Mouse (Mus musculus): Measurements from ENCODE around the gene Kcnmb3. TPM values are rescaled to one million over a fixed set of nuclear protein-coding genes. Genes with fewer than 3 reads are reported as not detected.

Kcnmb3 gene
- total RNA-seq, 2 experiments from 2014 or later = 0.17 to 0.39 TPM

DNA sequence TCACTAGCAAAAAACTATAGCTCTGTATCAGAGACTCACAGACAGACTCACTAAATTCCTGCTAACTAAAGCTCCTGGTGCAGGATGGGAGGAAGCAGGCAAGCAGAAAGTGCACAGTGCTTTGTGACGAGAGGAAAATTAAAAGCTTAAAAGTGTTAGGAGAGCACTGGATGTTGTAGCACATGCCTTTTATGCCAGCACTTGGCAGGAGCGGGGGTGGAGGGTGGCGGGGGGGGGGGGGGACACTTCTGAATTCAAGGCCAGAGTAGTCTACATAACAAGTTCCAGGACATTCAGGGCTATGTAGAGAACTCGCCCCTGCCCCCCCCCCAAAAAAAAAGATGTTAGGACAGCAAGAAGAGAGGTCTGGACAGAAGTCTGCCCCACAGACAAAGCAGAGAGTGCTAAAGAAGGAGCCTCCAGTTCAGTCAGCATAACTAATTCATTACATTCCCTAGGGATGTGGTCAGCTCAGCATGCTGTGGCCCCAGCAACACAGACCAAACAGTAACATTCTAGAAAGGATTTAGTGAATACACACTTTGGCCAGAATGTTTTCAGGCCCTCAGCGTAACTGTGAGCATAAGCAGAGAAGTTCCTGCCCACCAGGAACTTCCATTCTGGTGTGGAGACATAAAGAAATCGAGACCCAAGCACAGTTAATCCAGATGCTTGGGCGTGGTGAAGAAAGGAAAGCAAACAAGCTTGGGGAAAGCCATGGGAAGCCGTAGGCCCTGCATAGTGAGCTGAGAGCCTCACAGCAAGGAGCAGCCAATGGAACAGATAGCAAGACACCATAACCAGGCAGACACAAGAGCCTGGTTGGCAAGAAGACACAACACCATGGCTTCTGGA lies 4.1 kb upstream of the Kcnmb3 start:
- no peak for DNase-seq (ENCODE audit: low spot score in 2 of 2)
- intact Hi-C loops (cut with DNase I) = no loop called here

GRCm38 (mm10) chr3:32495088-32495770 lies 3.2 kb upstream of the Kcnmb3 start:
- intact Hi-C loops (cut with DNase I) = no loop called here
- DNase-seq (ENCODE audit: low spot score in 2 of 2) = no peak

GRCm38 (mm10) chr3:32494387-32495087 lies 2.5 kb upstream of the Kcnmb3 start:
- intact Hi-C loops (cut with DNase I) = no loop called here
- DNase-seq (ENCODE audit: low spot score in 2 of 2) = no peak

- intact Hi-C loops (cut with DNase I) = no loop called here
- no peak for DNase-seq (ENCODE audit: low spot score in 2 of 2)
Measured at GRCm38 (mm10) chr3:32490928-32491315, 1.1 kb downstream of the Kcnmb3 start.

- DNase-seq (ENCODE audit: low spot score in 2 of 2) = no peak
- intact Hi-C loops (cut with DNase I) = no loop called here
Measured at GRCm38 (mm10) chr3:32490076-32490927, 1.7 kb downstream of the Kcnmb3 start.

DNA sequence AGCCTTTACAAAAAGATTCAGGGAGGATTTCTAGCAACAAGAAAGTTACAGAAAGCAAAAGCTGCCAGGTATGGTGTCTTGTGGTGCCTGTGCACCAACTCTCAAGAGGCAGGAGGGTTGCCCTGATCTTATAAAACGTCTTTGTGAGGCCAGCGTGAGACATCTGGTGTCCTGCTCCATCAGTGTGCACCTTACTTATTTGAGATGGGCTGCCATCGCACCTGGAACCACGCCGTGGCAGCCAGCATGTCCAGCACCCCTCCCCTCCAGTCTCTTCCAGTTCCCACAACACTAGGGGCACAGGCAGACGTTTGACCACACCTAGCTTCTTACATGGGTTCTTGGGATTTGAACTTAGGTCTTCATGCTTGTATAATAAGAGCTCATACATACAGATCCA lies 3.9 kb downstream of the Kcnmb3 start:
- intact Hi-C loops (cut with DNase I) = no loop called here
- DNase-seq (ENCODE audit: low spot score in 2 of 2) = no peak

- no peak for DNase-seq (ENCODE audit: low spot score in 2 of 2)
- intact Hi-C loops (cut with DNase I) = no loop called here
Measured at GRCm38 (mm10) chr3:32486543-32486942, 5.5 kb downstream of the Kcnmb3 start.

DNA sequence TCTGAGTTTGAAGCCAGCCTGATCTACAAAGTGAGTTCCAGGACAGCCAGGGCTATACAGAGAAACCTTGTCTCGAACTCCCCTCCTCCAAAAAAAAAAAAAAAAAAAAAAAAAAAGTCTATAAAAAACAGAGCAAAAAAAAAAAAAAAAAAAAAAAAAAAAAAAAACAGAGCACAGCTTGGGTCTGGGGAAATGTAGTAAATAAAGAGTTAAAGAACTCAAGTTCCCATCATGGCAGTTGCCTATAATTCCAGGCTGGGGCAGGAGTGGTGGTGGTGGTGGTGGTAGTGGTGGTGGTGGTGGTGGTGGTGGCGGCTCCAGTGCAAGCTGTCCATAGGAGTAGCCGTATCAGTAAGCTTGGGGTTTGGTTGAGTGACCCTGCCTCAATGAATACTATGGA lies 9.0 kb downstream of the Kcnmb3 start:
- no peak for DNase-seq (ENCODE audit: low spot score in 2 of 2)
- intact Hi-C loops (cut with DNase I) = no loop called here

DNA sequence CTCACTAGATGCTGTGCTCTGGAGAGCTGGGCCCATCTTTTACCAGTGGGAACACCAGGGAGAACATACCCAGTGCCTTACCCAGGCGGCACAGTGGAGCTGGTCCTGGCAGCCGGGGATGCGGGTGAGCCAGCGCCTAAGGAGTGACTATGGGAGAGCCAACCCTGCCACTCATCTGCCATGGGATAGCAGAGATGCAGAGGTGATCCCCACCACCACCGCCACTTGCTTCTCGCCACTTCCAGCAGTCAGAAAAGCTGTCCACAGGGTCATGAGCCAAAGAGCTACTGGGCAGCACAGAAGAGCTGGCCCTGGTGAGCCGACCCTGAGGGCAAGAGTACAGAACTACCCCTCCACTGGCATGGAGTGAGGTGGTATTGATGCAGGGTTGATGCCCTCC lies 12.1 kb downstream of the Kcnmb3 start:
- intact Hi-C loops (cut with DNase I) = no loop called here
- DNase-seq (ENCODE audit: low spot score in 2 of 2) = no peak

DNA sequence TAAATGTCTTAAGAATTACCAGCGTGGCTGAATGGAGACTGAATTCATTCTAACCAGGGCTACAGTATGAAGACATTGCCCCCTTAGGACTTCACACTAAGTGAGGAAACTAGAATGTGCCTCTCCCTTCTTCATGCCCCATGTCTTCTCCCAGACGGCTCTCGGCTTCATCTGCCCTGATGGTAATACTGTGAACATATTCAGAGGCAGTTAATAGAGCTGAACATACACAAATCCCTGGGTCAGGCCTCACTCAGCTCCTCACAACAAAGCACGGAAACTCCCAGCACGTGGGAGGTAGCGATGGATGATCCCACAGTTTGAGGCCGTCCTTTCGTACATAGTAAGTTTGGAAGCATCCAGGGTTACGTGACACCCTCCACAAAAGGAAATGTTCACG lies 18.8 kb downstream of the Kcnmb3 start:
- DNase-seq (ENCODE audit: low spot score in 2 of 2) = no peak
- intact Hi-C loops (cut with DNase I) = no loop called here

DNA sequence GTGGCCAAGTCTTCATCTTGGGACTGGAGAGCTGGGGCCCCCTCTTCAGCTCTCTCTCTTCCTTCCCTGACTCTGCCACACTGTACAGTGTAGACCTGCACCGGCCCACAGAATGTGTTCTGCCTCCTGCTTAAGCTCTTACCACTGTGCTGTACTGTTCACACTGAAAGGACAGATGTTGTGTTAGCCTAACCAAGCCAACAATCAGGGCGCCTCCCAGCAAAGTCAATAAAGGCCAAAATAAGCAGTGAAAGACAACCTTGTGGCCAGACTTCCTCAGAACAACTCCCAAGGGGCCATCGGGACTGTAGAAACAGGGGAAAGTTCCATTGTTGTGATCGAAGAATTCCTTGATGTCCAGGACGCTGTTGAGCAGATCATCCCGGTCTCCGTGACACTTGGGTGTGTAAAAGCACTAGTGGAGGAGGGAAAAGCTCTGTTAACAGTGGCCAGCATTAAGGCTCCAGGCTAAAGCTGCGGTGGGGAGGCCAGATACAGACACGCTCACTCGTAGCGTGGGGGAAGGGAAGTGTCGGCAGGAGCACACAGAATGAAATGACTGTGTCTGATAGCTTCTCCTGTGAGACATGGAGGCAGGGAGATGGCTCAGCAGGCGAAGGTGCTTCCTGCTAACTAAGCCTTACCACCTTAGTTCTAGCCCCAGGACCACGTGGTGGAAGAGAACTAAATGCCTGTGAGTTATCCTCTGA lies 19.7 kb downstream of the Kcnmb3 start:
- no peak for DNase-seq (ENCODE audit: low spot score in 2 of 2)
- intact Hi-C loops (cut with DNase I) = no loop called here

DNA sequence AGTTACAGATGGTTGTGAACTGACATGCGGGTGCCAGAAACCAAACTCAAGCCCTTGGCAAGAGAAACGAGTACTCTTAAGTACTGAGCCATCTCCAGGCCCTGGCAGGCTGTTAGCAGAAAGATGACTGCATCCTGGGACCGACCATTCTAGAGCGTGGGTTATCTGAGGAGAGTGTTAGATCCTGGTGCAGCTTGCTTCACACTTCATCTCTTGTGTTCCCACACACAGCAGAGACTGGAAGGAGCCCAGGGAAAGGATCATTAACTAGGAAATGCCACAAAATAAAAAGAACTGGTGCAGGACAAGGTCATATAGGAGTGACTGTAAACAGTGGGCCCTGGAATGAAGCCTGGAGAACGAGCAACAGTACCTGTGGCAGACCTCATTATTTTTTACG lies 20.9 kb downstream of the Kcnmb3 start:
- peak; percentile 35 to 47 for DNase-seq (ENCODE audit: low spot score in 2 of 2)
- intact Hi-C loops (cut with DNase I) = no loop called here

DNA sequence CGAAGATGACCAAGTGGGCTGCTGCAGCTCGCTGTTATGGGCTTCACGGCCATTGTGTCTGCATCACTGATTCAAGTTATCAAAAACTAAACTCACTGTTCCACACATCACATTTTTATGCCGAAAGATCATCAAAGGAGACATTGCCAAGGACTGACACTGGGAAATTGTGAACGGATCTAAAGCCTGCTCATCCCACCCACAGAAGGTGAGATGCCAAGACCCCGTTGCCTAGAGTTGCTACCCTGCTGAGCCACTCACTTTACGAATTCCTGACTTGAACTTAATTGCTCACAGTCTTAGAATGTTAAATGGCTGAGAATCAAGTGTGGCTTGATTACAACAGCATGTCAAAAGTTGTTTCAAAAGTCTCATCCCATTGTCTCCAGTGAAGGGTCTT lies 21.6 kb downstream of the Kcnmb3 start:
- DNase-seq (ENCODE audit: low spot score in 2 of 2) = no peak
- intact Hi-C loops (cut with DNase I) = no loop called here

DNA sequence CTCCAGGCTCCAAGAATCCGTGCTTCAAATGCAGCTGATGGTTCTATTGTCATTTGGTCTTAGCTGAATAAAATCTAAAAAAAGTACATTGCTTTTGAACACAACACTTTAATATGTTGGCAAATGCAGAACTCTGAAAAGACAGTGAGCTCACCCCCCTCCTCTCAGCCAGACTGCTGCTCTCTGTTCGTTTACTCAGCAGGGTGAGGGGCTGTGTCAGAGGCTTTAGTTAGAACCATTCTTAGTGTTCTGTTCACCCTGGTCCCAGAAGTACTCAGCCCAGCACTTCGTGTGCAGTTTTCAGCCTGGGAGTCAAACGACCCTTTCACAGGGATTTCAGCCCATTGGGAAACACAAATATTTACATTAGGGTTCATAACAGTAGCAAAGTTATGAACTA lies 23.6 kb downstream of the Kcnmb3 start:
- DNase-seq (ENCODE audit: low spot score in 2 of 2) = no peak
- intact Hi-C loops (cut with DNase I) = no loop called here

DNA sequence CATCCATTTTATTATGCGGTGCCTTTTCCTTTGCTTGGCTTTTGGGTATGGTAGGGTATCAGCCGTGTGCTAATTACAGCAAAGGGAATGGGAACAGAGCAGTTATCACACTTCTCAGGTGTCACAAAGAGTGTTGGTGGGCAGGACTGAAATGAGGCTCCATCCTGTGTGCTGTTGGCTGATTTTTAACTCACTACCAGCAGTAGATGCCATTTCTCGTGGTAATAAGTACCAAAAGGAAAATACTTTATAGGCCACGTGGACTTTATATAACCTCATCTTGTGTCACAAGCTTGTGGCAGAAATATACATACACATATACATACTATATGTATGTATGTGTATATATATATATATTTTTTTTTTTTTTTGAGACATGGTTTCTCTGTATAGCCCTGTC lies 24.7 kb downstream of the Kcnmb3 start:
- intact Hi-C loops (cut with DNase I) = no loop called here
- DNase-seq (ENCODE audit: low spot score in 2 of 2) = no peak

GRCm38 (mm10) chr3:32459777-32460176 lies 32.3 kb downstream of the Kcnmb3 start:
- intact Hi-C loops (cut with DNase I) = no loop called here
- DNase-seq (ENCODE audit: low spot score in 2 of 2) = no peak

DNA sequence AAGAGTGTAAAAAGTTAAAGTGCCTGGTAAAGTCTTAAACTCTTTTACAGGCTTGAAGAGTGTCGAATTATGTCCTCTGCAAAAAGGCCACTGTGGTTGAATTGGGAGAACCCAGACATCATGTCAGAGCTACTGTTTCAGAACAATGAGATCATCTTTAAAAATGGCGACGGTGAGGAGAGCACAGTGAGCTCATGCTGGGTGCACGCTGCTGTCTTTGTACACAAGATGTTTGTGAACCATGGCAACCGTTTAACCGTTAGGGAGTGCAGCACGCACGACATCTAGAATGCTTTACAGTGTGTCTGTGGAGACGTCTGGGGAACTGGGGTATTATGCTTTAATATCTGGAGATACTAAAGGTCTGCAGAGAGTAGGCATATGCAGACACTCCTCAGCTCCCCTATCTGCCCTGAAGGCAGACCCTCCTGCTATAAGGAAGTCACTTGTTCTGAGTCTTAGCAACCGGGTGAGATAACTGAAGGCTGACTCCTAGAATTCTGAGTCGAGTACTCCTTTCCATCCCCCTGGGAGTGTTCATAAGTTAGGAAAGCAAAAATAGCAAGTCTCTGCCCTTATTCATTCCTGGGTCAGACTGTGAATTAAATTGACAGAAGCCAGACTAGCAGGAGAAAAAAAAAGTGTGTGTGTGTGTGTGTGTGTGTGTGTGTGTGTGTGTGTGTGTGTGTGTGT lies 37.6 kb downstream of the Kcnmb3 start:
- DNase-seq (ENCODE audit: low spot score in 2 of 2) = no peak
- intact Hi-C loops (cut with DNase I) = no loop called here

DNA sequence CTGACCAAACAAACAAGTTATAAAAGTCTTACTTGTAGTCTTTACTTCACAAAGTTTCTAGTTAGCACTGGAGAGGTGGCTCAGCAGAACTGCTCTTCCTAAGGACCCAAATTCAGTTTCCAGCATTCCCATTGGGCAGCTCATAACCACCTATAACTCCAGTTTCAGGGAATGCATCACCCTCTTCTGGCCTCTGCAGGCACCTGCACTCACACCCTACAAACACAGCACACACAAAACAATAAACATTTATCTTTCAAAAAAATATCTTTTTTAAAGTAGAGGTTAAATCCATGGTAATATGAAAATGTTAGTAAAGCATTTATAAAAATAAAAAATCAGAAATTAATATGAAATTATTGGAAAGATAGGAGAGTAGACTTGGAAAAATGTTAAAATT lies 50.3 kb downstream of the Kcnmb3 start:
- intact Hi-C loops (cut with DNase I) = loop anchor here (10.0 kb wide), 1 partner anchor 107 kb away; no protein-coding TSS in a partner anchor
- no peak for DNase-seq (ENCODE audit: low spot score in 2 of 2)

- intact Hi-C loops (cut with DNase I) = no loop called here
- no peak for DNase-seq (ENCODE audit: low spot score in 2 of 2)
Measured at GRCm38 (mm10) chr3:32438716-32439115, 53.3 kb downstream of the Kcnmb3 start.
